Mouse (Mus musculus) inflammation-experienced regulatory T-cells, adult 6 months (primary cell): Measurements from ENCODE around the gene Tfap2d. TPM values are rescaled to one million over a fixed set of nuclear protein-coding genes. Genes with fewer than 3 reads are reported as not detected.

Experiments
- ATAC-seq: one replicate; pipeline ENCODE4 v1.8.0; 2017
- polyA plus RNA-seq, 3 experiments: library from polyadenylated mRNA; unstranded; fragments of 100-300 nt; shearing (Covaris generic); gene quantifications; one replicate each; pipeline ENCODE4 v1.2.1; 2017

Tfap2d gene
- polyA plus RNA-seq = not detected

DNA sequence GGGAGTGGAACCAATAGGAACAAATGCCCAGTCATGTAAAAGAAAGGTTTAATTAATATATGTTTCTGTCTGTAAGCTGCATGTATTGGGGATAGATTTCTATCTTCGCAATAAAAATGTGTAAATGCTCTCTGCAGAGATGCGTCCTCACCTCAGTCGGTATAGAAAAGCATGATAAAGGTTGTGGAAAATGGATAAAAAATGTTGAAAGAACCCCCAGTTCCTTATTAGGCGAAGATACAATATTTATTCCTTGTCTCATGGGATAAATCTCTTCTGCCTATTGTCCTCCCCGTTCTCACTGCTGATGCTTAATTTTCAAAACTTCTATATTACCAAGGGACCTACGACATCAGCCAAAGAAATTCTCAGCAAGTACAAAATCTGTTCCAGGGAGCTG, at the start of gene Tfap2d:
Gene Tfap2d (plus strand): TSS at position 392 of the 400 bp plus-strand sequence.
- ATAC-seq = no peak

DNA sequence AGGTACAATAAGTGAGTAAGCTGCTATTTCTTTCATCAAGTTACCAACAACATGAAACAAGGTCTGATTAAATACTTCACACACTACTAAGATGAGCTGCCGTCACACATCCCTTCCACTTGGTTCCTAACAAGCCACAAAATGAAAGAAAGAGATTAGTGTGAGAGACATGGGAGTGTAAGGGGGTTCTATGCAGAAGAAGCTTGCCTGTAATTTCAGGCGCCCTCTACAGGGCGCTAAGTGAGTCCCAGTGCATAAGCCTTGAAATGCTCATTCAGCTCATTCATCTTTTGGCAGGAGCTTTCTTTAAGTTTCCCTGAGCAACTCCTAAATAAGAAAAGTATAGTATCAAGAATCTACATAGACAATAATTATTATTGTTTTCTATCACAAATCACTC, 46.5 kb upstream of the Tfap2d start:
- no peak for ATAC-seq

DNA sequence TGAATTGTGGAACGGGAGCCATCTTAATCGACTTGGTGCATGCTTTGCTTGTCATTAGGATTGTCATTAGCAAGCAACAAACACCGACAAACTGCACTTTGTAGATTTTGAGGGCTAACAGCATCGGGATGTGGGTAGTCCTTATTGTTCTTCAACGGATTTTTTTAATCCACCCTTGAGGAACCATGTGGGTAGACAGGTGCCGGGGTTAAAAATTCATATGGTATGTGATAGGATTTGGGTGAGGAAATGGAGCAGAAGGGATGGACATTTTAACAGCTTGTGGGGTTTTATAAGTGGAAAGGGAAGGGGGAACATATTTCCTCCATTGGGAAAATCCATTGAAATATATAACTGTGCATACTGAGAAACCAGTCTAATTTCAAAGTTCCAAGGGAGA, 46.0 kb upstream of the Tfap2d start:
- no peak for ATAC-seq

DNA sequence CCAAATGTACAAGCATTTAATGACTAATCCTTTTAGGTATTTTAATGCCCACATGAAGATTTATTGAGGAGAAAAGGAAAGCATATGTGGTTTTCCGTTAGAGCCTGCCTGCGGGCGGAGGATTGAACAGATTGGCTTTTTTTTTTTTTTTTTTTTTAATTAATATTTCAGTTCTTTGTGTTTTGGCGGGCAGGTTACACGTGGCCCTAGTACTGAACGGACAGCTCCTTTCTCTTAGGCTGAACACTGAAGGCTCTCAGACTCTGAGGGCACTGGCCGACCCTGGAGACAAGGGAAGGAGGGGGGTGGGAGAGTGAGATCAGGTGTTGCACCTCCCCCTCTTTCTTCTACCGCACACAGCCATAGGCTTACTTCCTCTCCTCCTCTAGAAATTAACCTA, 14.7 kb upstream of the Tfap2d start:
- ATAC-seq = no peak

DNA sequence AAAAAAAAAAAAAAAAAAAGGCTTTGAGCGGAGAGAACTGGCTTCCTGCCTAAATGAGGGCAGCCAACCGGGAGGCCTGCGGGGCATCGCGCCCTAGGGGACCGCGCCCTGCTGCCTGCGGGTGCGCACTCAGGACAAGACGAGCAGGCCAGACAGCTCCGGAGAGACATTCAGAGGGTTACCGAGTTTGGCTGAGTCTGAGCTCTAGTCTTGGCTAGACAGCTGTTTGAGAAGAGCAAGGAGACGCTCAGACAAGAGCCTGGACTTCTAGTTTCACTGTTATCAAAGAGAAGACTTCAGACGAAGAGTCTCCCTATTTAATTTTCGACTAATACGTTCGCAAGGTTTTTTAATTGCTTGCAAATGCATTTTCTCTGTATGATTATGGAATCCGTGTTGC, 5.9 kb upstream of the Tfap2d start:
- ATAC-seq = no peak

DNA sequence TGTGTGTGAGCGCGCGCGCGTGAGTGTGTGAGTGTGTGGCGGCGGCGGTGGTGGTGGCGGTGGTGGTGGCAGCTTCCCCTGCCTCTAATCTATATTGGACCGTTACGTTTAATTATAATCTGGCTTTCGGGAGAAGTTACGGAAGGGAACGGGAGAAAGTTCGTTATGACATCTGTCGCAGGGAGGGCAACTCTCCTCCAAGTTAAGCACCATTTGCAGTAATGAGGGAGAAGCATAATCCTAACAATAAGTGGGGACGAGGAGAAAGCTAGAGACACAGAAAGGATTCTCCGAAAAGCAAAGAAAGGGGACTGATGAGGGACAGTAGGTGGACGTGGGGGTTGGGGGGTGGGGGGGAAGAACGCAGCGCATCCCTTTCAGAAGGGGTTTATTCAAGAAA, 494 bp downstream of the Tfap2d start:
- no peak for ATAC-seq

DNA sequence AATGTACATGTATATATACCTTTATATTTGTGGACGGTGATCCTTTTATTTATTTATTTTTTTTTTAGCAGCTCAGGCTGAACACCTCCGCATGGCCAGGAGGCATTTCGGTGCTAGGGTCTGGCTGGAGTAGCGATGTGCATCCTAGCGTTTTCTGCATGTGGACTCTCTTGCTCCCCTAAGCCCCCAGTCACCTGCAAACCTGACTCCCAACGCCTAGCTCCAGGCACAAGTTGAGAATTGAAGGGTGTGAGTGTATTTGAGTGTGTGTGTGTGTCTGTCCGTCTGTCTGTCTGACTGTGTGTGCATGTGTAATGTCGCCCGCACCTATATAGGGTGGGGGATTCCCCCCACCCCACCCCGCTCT, 937 bp downstream of the Tfap2d start:
- no peak for ATAC-seq

DNA sequence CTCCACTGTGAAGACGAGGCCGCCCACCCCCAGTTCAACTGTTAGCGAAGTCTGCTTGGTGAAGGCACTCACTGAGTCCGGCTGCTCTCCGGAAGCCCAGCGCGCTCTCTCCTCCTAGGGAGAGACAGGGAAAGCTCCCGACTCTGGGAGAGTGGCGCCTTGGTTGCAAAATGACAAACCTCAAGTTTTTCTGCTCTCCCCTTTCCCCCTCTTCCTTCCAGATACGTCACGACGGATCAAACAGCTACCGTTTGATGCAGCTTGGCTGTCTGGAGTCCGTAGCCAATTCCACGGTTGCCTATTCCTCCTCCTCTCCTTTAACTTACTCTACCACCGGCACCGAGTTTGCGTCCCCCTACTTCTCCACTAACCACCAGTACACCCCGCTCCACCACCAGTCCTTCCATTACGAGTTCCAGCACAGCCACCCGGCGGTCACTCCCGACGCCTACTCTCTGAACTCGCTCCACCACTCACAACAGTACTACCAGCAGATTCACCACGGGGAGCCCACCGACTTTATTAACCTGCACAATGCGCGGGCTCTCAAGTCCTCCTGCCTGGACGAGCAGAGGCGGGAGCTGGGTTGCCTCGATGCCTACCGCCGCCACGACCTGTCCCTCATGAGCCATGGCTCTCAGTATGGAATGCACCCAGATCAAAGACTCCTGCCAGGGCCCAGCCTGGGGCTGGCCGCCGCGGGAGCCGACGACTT, 1.5 kb downstream of the Tfap2d start:
- ATAC-seq = no peak

DNA sequence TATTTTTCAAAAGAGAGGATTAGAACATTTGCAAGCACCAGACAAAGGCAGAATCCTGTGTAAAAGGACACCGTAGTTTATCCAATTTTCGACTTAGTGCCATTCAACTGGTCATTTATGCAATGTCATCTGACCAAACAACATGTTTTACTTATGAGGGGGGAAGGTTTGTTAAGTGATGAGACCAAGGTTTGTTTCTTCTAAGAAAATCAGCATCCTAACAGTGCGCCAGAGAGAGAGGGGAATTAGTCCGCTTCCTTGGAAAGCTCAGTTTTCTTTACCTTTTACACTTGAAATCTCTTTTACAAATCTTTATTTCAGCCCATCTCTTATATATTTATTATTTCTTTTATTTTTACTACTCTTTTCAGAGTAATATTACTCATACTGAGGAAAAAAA, 3.6 kb downstream of the Tfap2d start:
- ATAC-seq = no peak

DNA sequence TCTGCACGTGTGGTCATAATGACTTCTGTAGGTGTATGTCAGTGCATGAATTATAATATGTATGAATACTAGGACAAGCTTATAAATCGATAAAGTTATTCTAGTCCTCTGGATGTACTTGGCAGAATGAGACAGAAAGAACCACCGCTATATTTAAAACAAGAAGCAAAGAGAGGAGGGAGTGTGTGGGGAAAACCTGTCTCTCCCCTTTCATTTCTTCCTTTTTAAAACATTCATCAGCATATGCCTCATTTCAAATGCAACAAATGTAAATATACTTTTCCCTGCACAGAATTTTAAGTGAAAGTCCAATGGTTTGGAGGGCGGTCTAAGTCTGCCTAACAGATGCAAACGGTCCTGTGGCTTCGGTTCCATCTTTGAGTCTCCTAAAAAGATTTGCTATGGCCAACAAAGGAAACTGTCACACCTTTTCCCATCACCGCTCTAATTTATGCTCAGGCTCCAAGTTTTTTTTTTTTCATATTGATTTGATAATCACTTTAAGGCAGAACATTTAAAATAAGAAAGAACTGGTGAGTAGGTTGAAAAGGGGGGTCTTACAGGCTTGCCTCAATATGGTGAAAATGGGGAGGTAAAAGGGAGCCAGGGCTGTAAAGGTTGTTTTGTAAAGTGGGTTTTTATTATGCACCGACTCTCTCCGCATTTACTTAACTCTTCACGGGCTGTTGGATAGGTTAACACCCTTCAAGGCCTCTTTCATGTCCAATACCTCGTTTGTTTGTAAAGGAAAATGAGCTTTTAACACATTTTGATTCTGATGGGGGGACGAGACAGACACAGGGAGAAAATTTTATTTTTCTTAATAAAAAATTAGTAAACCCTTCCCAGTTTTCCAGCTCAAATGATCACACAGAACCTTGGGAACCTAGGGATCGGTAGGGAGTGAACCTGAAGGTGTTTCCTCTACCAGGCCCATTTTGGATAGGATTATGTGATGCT, 4.3 kb downstream of the Tfap2d start:
- no peak for ATAC-seq

DNA sequence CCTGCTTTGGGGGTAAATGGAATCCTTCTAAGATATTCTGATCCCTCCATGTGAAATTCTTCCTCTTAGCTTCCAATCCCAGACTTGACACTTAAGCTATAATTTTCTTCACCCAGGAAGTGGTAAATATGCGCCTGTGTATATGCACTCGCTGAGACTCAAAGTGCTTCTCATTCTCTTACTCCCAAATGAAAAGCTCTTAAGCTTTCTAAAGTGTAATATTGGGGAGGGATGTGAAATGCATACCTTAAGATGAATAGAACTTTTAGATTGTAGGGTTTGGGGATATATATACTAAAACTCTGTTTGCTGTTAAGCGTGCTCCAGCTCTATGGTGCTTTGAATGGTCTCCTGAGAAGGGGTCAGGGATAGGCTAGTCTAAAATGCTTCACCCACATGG, 5.0 kb downstream of the Tfap2d start:
- no peak for ATAC-seq

DNA sequence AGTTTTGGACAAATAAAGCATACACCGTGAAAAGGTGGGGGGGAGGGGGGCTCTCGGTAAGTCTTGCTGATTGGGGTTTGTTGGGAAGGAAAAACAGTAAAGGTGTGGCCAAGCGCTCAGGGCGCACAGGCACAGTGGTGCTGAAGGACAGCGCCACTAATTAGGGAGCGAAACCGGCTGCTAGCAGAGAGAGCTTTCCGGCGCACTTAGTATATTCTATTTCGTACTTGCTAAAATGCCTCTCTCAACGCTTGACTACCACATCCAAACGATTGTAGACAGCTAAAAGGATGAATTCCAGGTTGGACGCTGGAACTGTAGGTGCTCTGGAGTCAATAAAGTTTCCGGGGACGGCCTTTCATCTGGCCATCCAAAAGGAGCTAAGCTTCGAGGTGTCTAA, 6.9 kb downstream of the Tfap2d start:
- no peak for ATAC-seq

DNA sequence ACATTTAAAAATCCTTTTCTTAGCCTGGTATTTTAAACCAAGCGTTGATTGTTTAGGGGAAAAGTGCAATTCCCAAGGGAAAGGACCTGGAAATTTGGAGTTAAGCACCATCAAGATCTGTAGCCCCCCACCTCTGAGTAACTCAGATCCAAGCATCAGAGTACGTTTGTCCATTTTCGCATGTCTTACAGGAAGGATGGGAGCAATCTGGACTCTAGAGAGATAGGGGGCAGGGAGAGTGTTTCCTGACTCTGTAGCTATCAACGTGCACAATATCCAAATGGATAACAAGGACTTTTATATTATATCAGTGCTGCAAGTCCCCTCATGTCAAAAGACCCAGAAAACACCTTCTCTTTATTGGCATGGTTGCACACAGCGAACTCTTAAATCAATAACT, 7.4 kb downstream of the Tfap2d start:
- no peak for ATAC-seq

DNA sequence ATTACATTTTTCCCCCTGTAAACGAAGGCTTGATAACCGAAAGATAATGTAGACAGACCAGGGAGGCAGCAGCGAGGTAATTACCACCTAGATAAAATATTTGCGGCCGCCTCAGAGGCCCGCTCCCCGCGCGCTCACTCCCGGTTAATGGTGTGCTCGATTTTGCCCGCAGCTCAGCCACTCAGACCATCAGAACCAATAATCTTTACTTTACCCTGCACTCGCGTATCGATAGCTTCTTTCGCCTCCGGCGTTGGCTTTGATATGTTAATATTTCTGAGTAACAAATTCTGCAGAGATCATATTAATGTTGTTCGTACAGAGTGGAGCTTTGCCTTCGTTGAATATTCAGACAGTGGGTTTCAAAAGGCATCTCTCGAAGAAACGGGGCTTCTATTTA, 8.2 kb downstream of the Tfap2d start:
- ATAC-seq = no peak

DNA sequence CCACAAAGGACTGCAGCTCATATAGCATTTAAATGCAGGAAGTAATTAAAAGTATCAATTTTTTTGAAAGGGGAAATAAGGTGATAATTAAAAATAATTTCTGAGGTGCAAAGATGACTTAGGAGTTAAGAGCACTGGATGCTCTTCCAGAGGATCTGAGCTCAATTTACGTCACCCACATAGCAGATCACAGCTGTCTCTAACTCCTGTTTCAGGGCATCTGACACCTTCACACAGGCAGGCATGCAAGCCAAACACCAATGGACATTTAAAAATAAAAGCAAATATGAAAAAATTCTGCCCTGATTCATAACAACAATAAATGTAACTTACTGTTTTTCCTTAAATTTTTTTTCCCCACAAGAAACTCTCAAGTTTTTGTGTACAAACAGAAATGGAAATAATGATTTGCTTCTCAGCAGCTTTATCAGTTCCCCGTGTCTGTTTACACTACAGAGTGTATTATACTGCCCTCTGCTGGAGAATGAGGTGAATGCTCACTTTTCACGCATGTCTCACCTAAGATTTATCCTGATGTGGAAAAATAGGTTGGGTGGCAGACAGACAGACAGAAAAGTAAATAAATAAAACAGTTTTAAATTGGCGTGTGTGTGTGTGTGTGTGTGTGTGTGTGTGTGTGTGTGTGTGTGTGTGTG, 76.0 kb downstream of the Tfap2d start:
- ATAC-seq = no peak

DNA sequence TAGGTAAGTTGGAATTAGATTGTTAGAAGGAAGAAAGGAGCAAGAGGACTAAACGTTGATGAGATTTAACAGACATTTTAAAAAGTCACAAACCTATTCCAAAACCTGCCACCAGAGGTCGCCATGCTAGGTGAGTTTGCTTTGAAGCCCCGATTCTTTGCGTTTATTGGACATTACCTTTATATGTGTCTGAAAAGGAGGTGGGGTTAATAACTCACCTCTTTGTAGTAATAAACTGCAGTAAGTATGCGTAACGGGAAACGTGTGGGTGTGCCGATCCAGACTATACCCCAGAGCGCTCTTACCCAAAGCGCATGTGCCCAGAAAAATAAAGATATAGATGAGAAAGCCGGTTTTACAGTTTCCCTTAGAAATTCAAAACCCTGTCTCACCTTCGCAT, 102.8 kb downstream of the Tfap2d start:
- ATAC-seq = no peak

DNA sequence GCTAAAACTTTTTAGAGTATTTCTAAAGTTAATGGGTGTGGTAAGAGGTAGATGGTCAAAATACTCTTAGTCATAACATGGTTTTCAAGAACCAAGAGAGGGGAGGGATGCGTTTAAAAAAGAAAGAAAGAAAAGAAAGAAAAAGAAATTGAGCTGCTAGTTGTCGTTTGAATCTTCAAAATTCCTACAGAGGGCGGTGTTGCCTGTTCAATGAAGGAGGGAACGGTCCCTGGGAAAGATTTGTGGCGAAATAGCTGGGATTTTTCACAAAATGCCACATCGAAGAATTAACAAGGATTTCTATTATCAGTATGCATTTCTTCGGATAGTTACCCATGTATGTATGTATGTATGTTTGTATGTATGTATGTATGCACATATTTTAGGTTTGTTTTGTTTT, 103.4 kb downstream of the Tfap2d start:
- ATAC-seq = no peak

DNA sequence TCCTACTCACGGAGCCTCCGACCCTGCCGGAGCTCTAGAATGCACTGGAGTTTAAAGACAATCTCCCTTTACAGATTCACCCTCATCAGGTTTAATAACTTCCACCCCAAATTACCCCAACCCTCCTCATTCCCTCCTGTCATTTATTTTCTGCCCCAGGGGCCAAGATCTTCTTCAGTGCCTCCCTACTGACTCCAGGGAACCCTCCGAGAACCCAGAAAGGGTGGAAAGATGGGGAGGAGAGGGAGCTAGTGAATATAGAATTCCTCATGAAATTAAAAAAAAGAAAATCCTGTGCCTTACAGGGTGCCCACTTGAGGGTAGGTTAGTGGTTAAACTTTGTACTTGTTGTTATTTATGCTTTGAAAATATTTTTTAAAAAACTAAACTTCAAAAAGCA, 104.8 kb downstream of the Tfap2d start:
- ATAC-seq = no peak

DNA sequence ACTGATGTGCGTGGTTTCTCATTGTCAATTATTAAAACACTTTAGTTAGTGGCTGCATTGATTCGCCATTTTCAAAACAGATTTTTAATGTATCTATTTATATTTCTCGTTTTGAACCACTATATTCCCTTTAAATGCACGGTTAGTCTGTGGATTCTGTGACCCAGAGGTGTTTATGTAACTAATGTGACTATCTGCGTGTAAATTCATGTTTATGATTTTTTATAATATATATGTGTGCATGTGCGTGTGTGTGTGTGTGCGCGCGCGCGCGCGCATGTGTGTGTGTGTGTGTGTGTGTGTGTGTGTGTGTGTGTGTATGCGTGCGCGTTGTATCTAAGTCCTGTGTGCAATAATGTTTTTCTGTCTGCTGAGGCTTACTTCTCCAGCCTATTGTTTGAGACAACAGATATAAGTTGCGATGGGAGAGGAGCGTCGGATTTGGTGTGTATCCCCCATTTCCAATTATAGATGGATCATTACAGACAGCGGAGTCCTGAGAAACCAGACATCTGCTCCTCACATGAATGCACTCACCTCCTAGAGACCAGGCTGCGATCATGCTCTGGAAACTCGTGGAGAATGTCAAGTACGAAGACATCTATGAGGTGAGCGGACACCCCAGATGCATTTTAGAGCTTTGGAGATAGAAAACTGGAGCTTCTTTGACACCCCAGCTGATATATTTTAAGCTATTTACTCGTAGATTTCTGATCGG, 106.0 kb downstream of the Tfap2d start, which contains the start of gene Tfap2b:
Gene Tfap2b (plus strand): TSS at position 274 of the 718 bp plus-strand sequence.
- ATAC-seq = no peak

DNA sequence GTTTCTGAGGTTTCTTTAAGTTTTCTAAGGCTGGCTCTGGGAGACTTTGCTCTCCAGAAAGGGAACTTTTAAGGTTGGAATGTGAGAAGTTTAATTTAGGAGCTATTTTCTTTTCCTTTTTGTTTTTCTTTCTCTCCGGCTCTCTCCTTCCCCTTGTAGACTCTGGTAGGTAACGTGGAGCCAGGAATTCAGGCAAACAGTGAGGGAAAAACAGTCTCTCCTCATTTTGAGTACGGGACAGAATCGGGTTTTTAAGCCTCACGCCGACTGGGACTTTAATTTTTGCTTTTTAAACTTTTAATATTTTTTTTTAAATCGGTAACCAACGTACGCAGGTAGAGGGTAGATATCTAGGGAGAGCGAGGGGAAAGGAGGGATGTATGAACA, 106.5 kb downstream of the Tfap2d start:
- no peak for ATAC-seq

DNA sequence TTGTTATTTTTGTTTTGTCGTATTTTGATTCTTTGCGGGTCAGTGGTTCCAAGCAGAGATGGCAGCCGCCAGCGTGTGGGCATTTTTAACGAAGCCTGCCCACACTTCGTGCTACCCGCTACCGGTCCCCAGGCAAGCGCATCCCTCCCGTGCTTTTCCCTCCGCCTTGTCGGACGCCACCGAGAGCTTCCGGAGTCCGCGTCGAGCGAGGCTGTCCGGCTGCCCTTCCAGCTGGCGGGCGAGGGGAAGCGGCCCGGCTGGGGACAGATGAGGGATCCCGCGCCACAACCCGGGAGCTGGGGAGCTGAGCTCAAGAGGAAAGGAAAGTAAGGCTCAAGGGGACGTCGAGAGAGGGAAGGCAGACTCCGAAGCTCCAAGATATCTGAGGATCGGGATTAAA, 107.0 kb downstream of the Tfap2d start:
- ATAC-seq = no peak

DNA sequence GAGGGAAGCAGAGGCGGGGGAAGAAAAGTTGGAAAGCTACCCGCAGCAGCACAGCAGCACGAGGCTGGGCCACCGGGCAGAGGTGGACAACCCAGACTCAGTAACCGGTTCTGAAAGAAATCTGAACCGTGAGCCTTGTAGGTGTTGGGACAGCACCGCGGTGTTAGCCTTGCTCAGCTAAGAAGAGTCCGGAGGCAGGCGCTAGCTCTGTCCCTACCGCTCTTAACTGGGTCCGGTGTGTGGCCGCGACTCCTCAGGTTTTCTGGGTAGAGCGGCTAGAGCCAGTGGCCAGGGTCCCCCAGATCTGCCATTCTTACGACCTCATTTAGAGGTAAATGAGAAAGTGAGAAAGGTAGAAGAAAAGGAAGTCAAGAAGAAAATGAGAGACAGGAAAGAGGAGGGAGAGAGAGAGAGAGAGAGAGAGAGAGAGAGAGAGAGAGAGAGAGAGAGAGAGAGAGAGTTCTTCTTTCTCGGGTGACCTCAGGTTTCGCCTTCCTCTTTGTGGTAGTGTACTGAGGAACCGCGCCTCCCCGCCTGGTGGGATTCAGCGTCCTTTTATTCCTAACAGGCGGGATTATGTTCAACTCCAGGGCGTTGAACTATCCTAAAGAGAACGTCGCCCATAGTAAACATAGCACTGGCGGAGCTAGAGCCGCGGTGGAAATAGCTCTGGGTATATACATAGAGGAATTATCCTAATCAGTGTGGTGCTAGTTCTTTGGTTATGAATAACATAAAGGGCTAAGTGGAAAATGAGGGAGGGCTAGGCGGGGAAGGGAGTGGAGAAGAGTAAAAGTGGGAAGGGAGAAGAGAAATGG, 107.6 kb downstream of the Tfap2d start:
- ATAC-seq = no peak
